Mouse (Mus musculus) fibroblast of lung, adult 2 months (primary cell): ENCODE data around the gene Itga8.
A peak's percentile ranks its signal among the peaks of the same experiment; 100 is the strongest.

Experiments
- DNase-seq: peaks from one replicate; pipeline ENCODE4 v3.0.0-alpha.2; 2011; ENCODE audit warnings: low read depth

Itga8 gene

DNA sequence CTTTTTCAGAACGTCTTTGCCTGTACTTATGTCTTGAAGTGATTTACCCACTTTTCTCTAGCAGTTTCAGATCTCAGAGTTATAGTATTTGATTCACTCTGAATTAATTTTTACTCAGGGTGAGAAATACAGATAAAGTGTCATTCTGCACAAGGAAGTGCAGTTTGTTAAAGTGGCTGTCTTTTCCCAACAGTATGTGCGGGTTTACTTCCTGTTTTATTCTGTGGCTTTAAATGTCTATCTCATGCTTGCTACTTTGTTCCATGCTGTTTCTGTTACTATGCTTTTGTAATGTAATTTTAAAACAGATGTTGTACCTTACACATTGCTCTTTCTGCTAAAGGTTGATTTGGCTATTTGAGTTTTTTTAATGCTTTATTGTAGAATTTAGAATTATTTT is 216.2 kb downstream of the Itga8 start:
- no peak for DNase-seq

DNA sequence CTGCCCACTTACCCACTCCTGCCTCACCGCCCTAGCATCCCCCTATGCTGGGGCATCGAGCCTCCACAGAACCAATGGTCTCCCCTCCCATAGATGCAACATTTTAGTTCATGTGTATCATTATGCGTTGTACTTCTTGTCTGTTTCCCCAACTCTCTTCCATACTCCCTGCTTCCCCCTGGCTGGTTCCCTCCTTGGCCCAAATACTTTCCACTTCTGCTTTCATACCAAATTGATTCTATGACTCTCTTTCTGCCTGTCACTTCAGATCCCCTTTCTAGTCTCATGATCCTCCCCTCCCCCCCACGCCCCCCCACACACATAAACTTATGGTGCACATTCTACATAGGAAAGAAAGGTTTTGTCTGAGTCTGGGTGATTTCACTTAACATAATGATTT is 217.4 kb downstream of the Itga8 start:
- DNase-seq, result no peak

DNA sequence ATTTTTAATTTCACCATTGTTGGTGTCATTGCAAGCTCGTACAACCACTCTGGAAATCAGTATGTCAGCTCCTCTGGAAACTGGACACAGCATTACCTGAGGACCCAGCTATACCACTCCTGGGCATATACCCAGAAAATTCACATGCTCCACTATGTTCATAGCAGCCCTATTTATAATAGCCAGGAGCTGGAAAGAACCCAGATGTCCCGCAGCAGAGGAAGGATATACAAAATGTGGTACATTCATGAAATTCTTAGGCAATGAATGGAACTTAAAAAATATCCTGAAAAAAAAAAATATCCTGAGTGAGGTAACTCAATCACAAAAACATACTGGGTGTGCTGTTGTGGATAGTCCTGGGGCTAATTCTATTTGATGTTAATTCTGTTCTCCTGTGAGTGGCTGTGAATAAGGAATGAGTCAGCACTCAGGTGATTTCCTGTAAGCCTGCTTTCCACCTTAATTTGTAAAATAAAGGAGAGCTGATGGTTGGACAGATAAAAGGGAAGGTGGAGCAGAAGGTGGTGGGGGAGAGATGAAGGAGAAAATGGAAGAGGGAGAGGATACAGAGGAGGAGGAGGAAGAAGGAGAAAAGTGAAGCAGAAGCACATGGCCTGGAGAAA is 224.3 kb downstream of the Itga8 start:
- no peak for DNase-seq

DNA sequence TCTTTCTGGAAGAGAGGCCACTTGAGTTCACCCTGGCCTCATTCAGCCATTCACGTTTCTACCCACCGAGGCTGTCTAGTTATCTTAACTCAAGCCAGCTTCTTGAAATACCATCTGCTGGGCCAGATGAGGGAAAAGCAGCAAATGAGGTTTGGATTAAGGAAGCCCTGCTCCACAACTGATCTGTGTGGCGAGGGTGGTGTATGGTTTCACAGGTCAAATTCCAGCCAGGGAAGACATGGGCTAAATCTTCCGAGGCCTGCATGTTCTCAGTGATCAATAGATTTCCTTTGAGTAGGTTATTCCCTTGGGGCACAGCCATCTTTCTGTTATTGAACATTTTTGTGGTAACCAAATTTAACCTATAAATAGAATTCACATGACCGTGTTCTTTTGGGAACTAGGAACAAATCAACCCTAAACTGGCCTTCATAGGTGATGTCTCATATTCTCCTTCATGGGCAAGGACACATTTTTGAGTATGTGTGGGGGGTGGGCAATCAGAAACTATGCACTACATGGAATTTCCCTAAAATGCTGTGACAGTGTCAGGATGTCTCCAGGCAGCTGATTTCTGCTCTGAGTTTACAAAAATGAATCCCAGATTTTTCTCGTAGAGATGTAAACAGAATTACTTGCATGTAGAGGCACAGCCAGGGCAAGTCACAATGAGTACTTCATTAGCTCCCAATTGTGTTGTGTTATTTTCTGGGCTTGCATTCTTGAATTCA is 235.9 kb downstream of the Itga8 start:
- peak; percentile 65 for DNase-seq

DNA sequence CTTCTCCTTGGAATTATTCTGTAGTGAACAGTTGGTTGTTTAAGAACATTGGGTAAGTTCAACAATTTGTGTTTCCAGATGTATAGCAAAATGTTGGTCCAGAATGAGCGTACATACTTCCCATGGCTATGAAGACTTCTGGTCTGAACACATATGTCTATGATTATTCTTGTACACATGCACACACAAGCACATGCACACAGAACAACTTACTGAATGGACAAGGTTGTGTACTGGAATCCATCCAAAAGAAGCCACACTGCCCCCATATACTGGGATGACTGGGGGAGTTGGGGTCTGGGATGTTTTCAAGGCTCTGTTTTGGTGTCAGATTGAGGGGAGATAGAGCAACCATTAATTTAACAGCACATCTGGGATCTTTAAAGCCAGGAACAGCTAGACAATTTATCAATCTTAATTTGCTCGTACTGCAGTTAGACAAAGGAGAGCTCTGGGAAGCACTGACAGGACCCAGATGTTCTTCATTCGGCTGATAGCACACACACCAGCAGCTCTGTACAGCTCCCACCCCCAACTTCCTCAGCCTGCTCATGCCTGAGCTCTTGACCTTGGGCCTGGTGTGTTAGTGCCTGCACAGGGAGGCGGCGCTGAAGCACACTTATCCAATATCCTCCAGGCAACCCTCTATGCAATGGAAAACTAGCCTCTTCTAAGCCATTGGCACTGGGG is 241.5 kb downstream of the Itga8 start:
- no peak for DNase-seq
